Mouse (Mus musculus) activated CD4-positive, CD25-positive, alpha-beta regulatory T cell, adult 4 months (primary cell): ENCODE results near the gene Fpr1. TPM values are rescaled to one million over a fixed set of nuclear protein-coding genes. Genes with fewer than 3 reads are reported as not detected.
"Not testable (repeated sequence)": the region's sequence is repeated elsewhere in the genome, so short reads cannot be mapped to it uniquely, and the experiment has no call there.

Experiments
- ATAC-seq: one replicate; pipeline ENCODE4 v1.8.0; 2017
- polyA plus RNA-seq, 2 experiments: library from polyadenylated mRNA; unstranded; fragments of 100-300 nt; shearing (Covaris generic); gene quantifications; one replicate each; pipeline ENCODE4 v1.2.1; 2017

Gene Fpr1
- polyA plus RNA-seq, result under 1 TPM in 1 of 2 experiments, not detected in 1; 0.33 TPM

GRCm38 (mm10) chr17:17883840-17884239 lies at the start of gene Fpr1:
Gene Fpr1, minus strand, starts transcription at chr17:17883940.
- ATAC-seq, result no peak

GRCm38 (mm10) chr17:17917782-17918181 lies 34.0 kb upstream of the Fpr1 start:
- peak; percentile 24 for ATAC-seq

DNA sequence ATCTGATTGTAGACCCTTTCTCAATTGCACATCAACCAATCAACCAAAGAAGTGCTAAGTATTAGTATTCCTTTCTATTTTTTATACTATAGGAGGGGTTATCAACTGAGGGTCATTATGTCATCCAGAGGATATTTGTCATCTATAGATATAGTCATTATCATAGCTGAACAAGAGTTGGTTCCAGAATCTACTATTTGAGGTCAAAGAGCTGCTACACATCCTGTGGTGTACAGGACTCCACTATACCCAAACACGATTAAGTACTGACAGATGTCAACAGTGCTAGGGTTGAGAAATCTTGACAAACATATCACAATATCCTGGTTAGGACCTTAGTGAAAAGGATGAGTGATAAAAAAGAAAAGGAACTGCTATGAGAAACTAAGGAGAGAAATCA lies 33.6 kb upstream of the Fpr1 start:
- ATAC-seq, result peak; percentile 37

DNA sequence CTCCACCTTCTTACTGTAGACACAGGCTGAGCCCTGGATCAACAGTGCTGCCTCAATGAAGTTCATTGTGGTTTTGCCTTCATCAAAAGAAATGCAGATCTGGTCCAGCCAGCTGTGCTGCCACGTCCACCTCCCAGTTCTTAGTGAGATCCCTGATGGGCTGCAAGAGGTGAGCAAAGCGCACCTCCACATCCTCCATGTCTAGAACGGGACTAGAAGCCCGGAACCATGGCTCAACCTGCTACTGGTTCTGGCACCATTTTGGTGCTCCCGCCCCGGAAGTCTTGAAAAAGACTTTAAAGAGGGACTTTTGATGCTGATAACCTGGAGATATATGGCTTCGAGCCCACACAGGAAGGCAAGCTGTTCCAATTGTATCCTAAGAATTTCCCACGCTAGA lies 28.9 kb upstream of the Fpr1 start:
- ATAC-seq, result not testable (repeated sequence)

- ATAC-seq, result peak; percentile 98
Measured at GRCm38 (mm10) chr17:17909636-17910421, 26.1 kb upstream of the Fpr1 start.

GRCm38 (mm10) chr17:17900768-17901167 lies 17.0 kb upstream of the Fpr1 start:
- peak; percentile 38 for ATAC-seq

DNA sequence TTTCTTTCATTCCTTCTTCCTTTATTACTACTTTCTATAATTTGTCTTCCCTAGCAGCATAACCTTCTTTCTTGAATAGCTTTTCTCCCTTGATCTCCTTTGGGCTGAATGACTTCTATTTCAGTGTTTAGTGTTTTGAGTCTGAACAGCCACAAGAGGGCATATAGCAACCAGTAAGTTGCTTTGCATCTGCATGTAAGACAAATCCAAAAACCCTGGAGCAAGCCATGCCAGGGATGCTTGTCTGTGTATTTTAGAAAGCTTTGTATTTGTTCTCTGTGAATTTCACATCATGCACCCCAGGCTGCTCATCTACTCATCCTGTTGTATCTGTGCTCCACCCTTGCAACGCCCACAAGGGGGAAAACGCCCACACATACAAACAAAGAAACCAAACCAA lies 15.5 kb upstream of the Fpr1 start:
- peak; percentile 27 for ATAC-seq

GRCm38 (mm10) chr17:17896039-17896438 lies 12.3 kb upstream of the Fpr1 start:
- peak; percentile 64 for ATAC-seq

- ATAC-seq, result no peak
Measured at GRCm38 (mm10) chr17:17889732-17890425, 6.1 kb upstream of the Fpr1 start.

GRCm38 (mm10) chr17:17887774-17888248 lies 4.1 kb upstream of the Fpr1 start, which contains the start of the genes Fpr2 and Fpr3:
Gene Fpr2, plus strand, starts transcription at chr17:17887824.
Gene Fpr3, plus strand, starts transcription at chr17:17887852.
- no peak for ATAC-seq

GRCm38 (mm10) chr17:17882672-17883071 lies 1.1 kb downstream of the Fpr1 start:
- ATAC-seq, result no peak

DNA sequence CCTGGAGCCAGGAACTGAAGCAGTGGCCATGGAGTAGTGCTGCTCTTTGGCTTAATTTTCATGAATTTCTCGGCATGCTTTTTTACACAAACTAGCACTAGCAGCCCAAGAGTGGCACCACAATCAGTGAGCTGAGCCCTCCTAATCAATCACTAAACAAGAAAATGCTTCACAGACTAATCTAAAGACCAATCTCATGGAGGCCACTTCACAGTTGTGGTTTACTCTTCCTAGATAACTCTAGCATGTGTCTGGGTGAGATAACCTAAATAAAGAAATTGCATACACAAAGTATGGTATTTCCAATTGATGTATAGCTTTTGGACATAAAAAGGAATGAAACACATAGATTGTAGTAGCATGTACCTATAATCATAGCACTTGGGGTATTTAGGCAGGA lies 4.4 kb downstream of the Fpr1 start:
- no peak for ATAC-seq

DNA sequence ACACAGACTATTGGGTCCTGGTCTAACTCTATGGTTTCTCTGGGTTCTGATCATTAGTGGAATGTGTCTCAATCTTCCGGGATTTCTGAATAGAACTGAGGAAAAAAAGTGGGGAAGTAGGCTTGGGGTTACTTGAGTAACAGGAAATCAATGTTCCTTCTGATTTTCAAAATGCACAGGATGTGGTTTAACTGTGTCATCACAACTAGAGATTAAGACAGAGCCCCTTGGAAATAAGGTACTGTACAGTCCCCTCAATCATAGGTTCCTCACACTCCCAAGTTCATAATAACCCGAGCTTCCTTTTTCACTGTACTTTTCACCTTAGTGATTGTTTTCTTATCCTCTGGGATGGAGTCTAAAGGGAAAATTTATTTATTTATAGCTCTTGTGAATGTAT lies 12.0 kb downstream of the Fpr1 start:
- no peak for ATAC-seq

DNA sequence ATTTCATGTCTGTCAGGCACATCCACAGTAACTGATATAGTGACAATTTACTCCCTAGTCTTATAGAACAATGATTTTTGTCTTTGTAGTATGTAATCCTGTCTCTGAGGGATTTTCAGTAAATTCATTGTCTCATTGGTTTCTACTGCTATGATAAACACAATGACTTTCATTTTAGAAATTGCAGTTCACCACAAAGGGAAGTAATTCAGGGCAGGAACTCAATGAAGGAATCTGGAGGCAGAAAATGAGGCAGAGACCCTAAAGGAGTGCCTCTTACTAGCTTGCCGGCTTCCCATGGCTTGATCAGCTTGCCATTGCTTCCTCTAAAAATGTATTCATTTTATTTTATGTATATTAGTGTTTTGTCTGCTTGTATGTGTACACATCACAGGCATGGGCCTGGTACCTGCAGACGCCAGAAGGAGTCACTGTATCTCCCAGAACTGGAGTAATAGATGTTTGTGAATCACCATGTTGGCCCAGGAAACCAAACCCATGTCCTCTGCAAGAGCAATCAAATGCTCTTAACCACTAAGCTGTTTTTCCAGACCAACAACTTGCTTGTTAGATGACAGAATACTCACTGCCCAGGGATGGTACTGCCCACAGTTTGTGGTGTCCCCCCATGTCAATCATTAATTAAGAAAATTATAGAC lies 12.7 kb downstream of the Fpr1 start:
- no peak for ATAC-seq

- no peak for ATAC-seq
Measured at GRCm38 (mm10) chr17:17866801-17867469, 16.8 kb downstream of the Fpr1 start.

DNA sequence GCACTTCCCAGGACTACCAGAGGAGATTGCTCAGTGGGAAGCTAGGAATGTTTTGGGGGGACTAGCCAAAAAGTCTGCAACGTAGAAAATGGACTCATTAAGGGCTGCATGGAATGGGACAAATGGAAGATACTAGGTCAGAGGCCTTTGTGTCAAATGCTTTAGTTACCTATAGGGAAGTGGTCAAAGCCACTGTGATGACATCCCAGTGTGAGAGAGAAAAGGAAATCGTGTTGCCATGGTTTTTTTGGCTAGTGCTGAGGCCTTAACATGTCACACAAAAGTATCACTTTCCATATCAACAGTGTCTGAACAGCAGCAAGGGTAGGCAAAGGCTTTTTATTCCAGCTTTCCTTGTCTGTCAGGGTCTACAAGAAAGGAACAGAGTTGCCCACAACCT lies 18.6 kb downstream of the Fpr1 start:
- no peak for ATAC-seq

GRCm38 (mm10) chr17:17862360-17862759 lies 21.4 kb downstream of the Fpr1 start:
- no peak for ATAC-seq

- peak; percentile 46 for ATAC-seq
Measured at GRCm38 (mm10) chr17:17860110-17860509, 23.6 kb downstream of the Fpr1 start.

DNA sequence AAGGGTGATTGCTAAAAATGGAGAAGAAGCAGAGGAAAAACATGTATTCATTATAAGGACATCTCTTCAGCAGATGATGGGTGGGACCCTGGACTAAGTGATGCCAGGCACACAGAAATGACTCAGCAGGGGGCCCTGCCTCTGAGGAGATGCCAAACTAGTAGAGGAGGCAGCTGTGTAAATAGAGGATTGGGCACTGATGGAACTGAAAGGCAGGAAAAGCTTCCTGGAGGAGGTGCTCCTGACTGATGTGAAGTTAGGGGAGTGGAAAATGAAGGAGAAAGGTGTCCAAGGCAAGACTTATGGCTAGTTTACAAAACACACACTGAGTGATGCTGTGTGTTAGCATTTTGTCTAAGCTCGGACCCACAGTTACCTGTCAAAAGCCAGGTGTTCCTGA lies 26.3 kb downstream of the Fpr1 start:
- ATAC-seq, result no peak

GRCm38 (mm10) chr17:17856612-17857011 lies 27.1 kb downstream of the Fpr1 start:
- ATAC-seq, result no peak

GRCm38 (mm10) chr17:17855064-17855838 lies 28.5 kb downstream of the Fpr1 start, which contains the start of gene Has1:
Gene Has1, minus strand, starts transcription at chr17:17855205.
- ATAC-seq, result no peak
